Mouse (Mus musculus) heart, embryonic 15.5 days (tissue): Measurements from ENCODE around the gene Pisd. TPM values are rescaled to one million over a fixed set of nuclear protein-coding genes. Genes with fewer than 3 reads are reported as not detected.
"Not testable (repeated sequence)": the region's sequence is repeated elsewhere in the genome, so short reads cannot be mapped to it uniquely, and the experiment has no call there.

Experiments
- ATAC-seq: fragments of 200-750 bp; cut with Nextera tagmentation; replicated peaks from 2 replicates; pipeline ENCODE4 v1.8.0; 2017; ENCODE audit warnings: low read depth, moderate TSS enrichment; ENCODE audit not compliant: insufficient number of reproducible peaks, insufficient read depth, low FRiP score
- H3K27ac ChIP-seq: fragments of 300-500 bp; sonication (generic); 2 replicates; pipeline ENCODE4 v1.5.1; 2015; ENCODE audit warnings: mild to moderate bottlenecking, inconsistent platforms
- H3K27me3 ChIP-seq: fragments of 300-500 bp; sonication (generic); 2 replicates; pipeline ENCODE4 v1.6.1; 2015; ENCODE audit warnings: inconsistent platforms
- H3K36me3 ChIP-seq: fragments of 300-500 bp; sonication (generic); 2 replicates; pipeline ENCODE4 v1.6.1; 2015; ENCODE audit warnings: mild to moderate bottlenecking, inconsistent platforms
- H3K4me1 ChIP-seq: fragments of 300-500 bp; sonication (generic); replicated peaks from 2 replicates; pipeline ENCODE4 v1.6.1; 2015; ENCODE audit warnings: inconsistent platforms
- H3K4me2 ChIP-seq: fragments of 300-500 bp; sonication (generic); 2 replicates; pipeline ENCODE4 v1.6.1; 2015; ENCODE audit warnings: inconsistent platforms, mild to moderate bottlenecking, moderate library complexity
- H3K4me3 ChIP-seq: fragments of 300-500 bp; sonication (generic); 2 replicates; pipeline ENCODE4 v1.5.1; 2015; ENCODE audit warnings: mild to moderate bottlenecking, inconsistent platforms
- H3K9ac ChIP-seq: fragments of 300-500 bp; sonication (generic); 2 replicates; pipeline ENCODE4 v1.6.1; 2015; ENCODE audit warnings: mild to moderate bottlenecking, inconsistent platforms
- H3K9me3 ChIP-seq: fragments of 300-500 bp; sonication (generic); replicated peaks from 2 replicates; pipeline ENCODE4 v1.6.1; 2016; ENCODE audit warnings: inconsistent platforms
- WGBS: fragments of 180-500 bp; shearing (Covaris S2); methylation state at CpG from one replicate; pipeline ENCODE4 v1.1.7; 2015; ENCODE audit warnings: mixed read lengths; 5-methylcytosine and 5-hydroxymethylcytosine counted together
- polyA plus RNA-seq: library from polyadenylated mRNA; unstranded; fragments of >200 nt; fragmentation: Nextera tagmentation; extraction: Ambion mirVana; gene quantifications from 2 replicates; pipeline ENCODE4 v1.2.1, GENCODE M21; 2015

Pisd gene
- polyA plus RNA-seq, 1 experiment from 2014 or later = 38.7 TPM

DNA sequence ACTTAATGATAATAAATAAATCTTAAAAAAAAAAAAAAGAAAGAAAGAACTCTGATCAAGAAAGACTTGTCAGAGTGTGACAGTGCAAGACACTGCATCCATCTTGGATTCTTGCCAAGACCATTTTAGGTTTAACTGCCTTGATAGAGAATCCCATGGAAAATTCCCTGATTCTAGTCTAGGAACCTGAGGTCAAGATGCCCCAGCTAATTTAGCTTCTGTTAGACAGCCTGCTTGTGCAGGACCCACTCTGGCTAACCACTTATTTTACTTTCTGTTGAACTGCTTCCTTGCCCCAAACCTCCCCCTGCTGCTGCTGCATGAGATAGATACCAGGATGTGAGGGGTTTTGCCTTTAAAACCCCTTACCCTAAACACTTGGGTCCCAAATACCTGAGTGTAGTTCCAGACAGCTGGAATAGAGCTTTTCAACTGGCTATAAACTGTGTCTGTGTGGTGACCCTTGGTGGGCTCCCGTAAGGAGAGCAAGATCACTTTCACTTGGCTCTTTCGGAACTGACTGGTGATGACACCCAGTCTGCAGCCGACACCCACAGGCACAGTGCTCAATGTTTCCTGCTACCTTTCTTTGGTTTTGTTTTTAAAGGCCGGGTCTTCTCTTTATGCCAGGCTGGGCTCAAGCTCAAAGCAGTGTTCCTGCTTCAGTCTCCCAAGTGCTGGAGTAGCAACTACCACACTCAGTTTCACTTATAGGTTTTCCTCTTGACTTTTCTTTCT is 17.6 kb downstream of the Pisd start:
- ATAC-seq = no peak
- Histone ChIP-seq H3K9ac (no peak overlapping the region), H3K4me2 (no peak overlapping the region), H3K4me1 (no peaks in the 10 kb centered on the region), H3K27ac (no peak overlapping the region), H3K36me3 (no peaks in the 10 kb centered on the region), H3K9me3 (no peaks in the 10 kb centered on the region), H3K27me3 (no peaks in the 10 kb centered on the region), H3K4me3 (no peak overlapping the region)
- WGBS = 89% methylated on average over 4 of the region's 4 CpGs

DNA sequence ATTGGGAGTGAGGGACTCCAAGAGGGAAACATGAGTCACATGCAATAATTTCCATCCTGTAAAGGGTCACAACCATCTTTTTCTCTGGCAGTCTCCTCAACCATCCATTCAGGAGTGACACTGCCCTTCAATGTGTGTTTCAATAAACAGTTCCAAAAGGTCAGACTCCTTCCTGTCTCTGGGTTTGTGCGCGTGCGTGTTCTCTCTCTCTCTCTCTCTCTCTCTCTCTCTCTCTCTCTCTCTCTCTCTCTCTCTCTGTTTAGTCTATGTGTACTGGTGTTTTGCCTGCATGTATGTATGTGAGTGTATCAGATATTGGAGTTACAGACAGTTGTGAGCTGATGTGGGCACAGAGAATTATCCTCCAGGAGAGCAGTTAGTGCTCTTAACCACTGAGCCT is 18.4 kb downstream of the Pisd start:
- H3K27ac ChIP-seq = no peak overlapping the region
- H3K9me3 ChIP-seq = no peaks in the 10 kb centered on the region
- no peaks in the 10 kb centered on the region for H3K36me3 ChIP-seq
- H3K4me1 ChIP-seq = no peaks in the 10 kb centered on the region
- H3K4me3 ChIP-seq = no peak overlapping the region
- no peaks in the 10 kb centered on the region for H3K27me3 ChIP-seq
- 97% methylated on average over 3 of the region's 3 CpGs for WGBS
- no peak overlapping the region for H3K9ac ChIP-seq
- H3K4me2 ChIP-seq = no peak overlapping the region
- ATAC-seq = no peak

DNA sequence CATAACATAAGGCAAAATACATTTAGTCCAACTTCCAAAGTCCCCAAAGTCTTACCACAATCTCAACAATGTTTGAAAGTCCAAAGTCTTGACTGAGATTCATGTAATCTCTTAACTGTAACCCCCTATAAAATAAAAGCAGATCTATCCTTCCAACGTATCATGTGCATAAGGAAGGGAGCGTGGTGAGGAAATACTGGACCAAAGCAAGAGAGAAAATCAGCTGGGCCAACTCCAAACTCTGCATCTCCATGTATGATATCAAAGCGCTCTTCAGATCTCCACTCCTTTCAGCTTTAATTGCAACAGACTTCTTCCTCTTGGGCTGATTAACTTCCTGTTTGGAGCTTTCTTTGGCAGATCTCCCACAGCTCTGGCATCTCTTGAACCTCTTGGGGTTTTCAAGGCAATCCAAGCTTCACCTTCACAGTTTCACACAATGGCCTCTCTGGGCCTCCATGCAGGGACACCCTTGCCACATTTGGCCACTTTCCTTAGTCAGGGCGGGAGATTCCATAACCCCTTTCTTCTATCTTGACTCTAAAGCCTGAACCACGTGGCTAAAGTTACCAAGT is 23.8 kb downstream of the Pisd start:
- no peak overlapping the region for H3K27ac ChIP-seq
- ATAC-seq = no peak
- no peak overlapping the region for H3K4me2 ChIP-seq
- H3K9me3 ChIP-seq = no peaks in the 10 kb centered on the region
- H3K4me1 ChIP-seq = peaks cover 4% of the 10 kb centered on the region
- no peaks in the 10 kb centered on the region for H3K36me3 ChIP-seq
- no peak overlapping the region for H3K4me3 ChIP-seq
- no peaks in the 10 kb centered on the region for H3K27me3 ChIP-seq
- 62% methylated on average over 5 of the region's 5 CpGs for WGBS
- H3K9ac ChIP-seq = no peak overlapping the region

DNA sequence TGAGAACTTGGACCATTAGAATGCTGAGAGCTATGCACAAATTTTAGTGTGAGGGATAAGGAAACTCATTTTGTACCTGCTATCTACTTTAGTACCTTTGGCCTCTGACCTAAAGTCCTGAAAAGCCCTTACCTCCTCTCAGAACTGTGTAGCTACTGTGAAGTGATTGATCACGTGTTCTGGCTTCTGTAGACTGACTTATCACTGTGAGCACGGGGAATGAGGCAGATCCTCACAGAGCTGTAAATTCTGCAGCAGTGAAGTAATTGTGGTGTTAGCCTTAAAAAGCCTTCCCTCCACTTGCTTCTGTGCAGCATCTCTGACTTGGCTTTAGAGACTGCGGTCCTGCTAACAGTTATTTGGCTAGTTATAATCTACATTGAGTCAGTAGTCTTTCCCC is 24.7 kb downstream of the Pisd start:
- ATAC-seq = no peak
- Histone ChIP-seq H3K27ac (no peak overlapping the region), H3K9me3 (no peaks in the 10 kb centered on the region), H3K36me3 (no peaks in the 10 kb centered on the region), H3K4me1 (peaks cover 4% of the 10 kb centered on the region), H3K4me3 (no peak overlapping the region), H3K27me3 (no peaks in the 10 kb centered on the region), H3K9ac (no peak overlapping the region), H3K4me2 (no peak overlapping the region)
- 44% methylated on average over 3 of the region's 3 CpGs for WGBS

DNA sequence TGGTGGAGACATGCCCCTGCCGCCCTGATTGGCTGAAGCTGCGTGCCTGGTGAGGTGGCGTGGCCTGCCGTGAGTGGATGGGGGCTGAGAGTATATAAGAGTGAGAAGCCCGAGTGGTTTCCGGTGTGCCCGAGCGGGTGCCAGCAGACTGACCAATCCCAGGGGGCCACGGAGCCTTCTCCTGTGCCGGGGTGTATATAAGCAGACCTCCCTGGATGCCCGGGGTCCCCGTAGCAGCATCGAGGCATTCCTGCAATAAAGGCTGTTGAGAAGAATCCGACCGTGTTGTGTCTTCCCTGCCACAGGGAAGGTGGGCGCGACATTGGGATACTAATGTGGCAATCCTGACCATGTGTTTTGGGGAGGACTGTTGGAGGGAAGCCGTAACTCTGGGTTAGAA is 25.1 kb downstream of the Pisd start:
- not testable (repeated sequence) for H3K4me3 ChIP-seq, H3K27me3 ChIP-seq, H3K9me3 ChIP-seq, H3K36me3 ChIP-seq, H3K9ac ChIP-seq, H3K4me1 ChIP-seq, ATAC-seq, H3K4me2 ChIP-seq, H3K27ac ChIP-seq
- WGBS = 92% methylated on average over 18 of the region's 18 CpGs

DNA sequence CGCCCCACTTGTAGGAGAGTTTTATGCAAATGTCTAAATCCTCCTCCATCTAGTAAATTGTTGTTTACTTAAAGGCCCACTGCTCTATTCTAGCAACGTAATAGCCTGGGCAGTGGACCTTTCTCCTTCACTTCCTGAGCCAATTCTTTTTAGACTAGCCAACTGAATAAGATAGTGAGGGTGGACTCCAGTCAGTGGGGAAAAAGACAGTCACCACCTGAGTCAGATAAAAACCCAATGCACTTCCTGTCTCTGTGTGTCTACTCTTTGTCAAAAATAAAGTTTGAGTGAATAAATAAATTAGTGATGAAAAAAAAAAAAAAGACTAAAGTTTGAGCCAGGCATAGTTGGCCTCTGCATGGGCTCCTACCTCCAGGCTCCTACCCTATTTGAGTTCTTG is 25.8 kb downstream of the Pisd start:
- no peak for ATAC-seq
- WGBS = 77% methylated on average over 2 of the region's 2 CpGs
- Histone ChIP-seq H3K4me3 (no peak overlapping the region), H3K27me3 (no peaks in the 10 kb centered on the region), H3K9ac (no peak overlapping the region), H3K4me2 (no peak overlapping the region), H3K9me3 (no peaks in the 10 kb centered on the region), H3K4me1 (peaks cover 4% of the 10 kb centered on the region), H3K36me3 (no peaks in the 10 kb centered on the region), H3K27ac (no peak overlapping the region)

DNA sequence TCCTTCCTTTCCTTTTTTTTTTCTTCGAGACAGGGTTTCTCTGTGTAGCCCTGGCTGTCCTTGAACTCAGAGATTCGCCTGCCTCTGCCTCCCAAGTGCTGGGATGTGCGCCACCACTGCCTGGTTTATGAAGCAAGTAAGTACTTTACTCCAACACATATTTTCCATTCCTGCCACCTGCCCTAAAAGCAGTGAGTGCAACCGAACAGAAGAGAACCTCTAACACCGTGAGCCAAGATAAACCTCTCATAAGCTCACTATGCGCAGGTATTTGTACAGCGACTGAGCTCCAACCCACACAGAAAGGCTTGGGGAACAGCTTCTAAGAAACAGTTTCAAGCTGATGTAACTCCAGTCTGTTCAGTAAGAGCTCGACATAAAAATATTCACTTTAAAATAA is 29.3 kb downstream of the Pisd start:
- Histone ChIP-seq H3K4me3 (no peak overlapping the region), H3K27me3 (no peaks in the 10 kb centered on the region), H3K4me1 (no peaks in the 10 kb centered on the region), H3K9me3 (no peaks in the 10 kb centered on the region), H3K36me3 (no peaks in the 10 kb centered on the region), H3K9ac (no peak overlapping the region), H3K27ac (no peak overlapping the region), H3K4me2 (no peak overlapping the region)
- WGBS = 91% methylated on average over 8 of the region's 8 CpGs
- ATAC-seq = no peak

DNA sequence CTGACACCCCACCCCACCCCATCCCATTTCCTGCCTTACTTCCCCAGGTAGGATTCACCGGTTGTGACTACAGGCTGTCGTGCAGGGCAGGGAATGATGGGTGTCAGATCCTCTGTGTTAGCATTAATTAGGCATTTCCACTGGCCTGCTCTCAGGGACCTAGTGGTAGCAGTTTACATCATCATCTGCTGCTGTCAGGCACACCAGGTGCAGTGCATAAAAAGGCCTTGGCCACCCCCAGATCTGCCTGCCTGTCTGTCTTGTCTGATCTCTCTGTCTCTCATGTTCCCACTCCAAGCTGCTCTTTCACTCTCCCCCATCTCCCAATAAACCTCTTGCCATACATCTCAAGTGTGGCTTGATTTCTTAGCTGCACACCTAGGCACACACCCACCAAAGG is 33.7 kb downstream of the Pisd start:
- H3K4me1 ChIP-seq = no peaks in the 10 kb centered on the region; the same call in 1 of the 2 replicates
- ATAC-seq = no peak
- 45% methylated on average over 2 of the region's 2 CpGs for WGBS
- H3K36me3 ChIP-seq = no peaks in the 10 kb centered on the region
- H3K9ac ChIP-seq = no peak overlapping the region
- no peaks in the 10 kb centered on the region for H3K9me3 ChIP-seq
- no peak overlapping the region for H3K4me2 ChIP-seq
- no peak overlapping the region for H3K4me3 ChIP-seq
- no peak overlapping the region for H3K27ac ChIP-seq
- H3K27me3 ChIP-seq = no peaks in the 10 kb centered on the region

DNA sequence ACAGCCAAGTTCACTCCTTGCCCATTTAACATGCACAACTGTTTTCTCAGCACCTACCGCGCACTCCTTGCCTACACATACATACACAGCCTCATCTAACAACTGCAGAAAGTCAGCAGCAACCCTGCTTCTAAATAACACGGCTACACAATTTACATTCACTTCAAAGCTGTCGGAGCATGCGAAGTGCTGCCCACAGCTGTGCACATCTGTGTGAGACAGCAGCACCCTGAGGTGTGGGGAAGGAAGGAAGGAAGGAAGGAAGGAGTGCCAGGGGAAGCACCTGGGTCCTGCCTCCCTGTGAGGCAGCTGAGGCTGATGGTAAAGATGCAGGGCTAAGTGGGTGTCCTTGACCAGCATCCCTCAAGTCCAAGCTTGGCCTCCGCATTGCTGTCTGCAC is 36.5 kb downstream of the Pisd start:
- Histone ChIP-seq H3K27ac (no peak overlapping the region), H3K4me1 (peaks cover 16% of the 10 kb centered on the region; the same call in 1 of the 2 replicates), H3K27me3 (no peaks in the 10 kb centered on the region), H3K9me3 (no peaks in the 10 kb centered on the region), H3K4me2 (no peak overlapping the region), H3K4me3 (no peak overlapping the region), H3K9ac (no peak overlapping the region), H3K36me3 (no peaks in the 10 kb centered on the region)
- WGBS = 86% methylated on average over 6 of the region's 6 CpGs
- no peak for ATAC-seq

DNA sequence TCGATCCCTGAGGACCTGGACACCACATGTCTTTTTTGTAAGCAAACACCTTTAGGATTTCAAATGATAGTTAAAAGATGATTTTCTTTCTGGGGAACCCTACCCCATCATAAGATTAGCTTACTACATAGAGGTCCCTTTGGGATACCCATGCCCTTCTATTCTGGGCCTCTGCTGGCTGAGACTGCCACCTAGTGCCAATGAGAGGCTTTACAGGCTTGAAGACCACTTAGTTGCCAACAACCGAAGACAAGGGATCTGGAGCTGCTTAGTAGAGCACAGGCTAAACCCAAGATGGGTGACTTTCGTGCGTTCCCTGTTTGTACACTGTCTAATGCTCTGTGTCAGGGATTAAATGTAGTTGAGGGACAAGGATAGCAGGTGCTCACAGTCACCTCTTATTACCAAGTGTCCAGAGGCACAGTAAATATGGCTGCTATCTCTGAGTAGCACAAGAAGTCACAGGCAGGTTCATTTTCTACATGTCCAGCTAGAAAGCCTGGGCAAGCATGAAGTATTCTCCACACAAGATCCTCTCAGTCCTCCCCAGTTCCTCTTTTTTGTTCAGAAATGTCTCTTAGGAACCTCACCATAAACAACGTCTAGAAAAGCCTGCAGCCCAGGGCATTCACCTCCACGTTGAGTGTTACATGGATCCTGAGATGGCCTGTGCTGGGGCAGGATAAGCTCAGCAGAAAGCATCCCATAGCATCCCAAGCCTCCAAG is 37.6 kb downstream of the Pisd start:
- Histone ChIP-seq H3K9ac (no peak overlapping the region), H3K4me2 (no peak overlapping the region), H3K36me3 (no peaks in the 10 kb centered on the region), H3K4me3 (no peak overlapping the region), H3K9me3 (no peaks in the 10 kb centered on the region), H3K4me1 (peaks cover 16% of the 10 kb centered on the region; the same call in 1 of the 2 replicates), H3K27ac (no peak overlapping the region), H3K27me3 (no peaks in the 10 kb centered on the region)
- WGBS = 56% methylated on average over 6 of the region's 6 CpGs
- ATAC-seq = no peak

DNA sequence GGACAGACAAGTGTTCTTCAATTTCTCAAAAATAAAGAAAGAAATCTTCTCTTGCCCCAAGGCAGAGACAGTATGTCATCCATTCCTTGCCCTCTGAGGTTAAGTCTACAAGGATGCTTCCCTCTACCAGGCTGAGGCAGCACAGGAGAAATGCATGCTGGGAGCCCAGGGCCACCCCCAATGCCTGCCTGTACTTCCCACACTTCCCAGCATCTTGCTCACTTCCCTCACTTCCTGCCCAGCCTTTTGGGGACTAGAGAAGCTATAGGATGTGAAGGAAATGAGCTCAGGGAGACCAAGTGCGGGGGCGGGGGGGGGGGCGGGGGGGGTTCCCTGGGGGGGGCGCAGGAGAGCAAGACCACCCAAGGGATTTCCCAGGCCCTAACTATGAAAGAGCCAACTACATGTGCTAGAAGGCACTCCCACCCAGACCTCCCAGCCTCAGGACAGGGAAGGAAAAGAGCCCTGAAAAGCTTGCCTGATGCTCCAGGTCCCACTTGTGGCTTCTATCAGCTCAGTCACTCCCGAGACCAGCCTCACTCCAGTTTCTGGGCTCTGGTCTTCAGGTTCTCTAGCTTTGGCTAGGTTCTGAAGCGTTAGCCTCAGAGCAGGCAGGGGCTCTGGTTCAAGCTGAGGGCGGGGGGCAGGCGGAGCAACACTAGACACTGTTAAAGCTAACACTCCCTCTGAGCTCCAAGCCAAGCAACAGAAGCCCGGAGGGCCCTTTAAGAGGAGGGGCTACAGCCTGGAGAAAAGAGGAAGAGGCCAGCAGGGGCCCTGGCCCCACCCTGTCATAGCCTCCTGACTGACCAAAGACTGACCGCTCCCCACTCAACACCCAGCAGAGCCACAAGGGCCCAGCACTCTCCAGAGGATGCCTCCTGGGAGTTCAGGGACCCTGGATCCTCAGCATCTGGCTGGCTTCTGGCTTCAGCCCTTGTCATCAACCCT is 39.5 kb downstream of the Pisd start:
- 12% methylated on average over 7 of the region's 10 CpGs for WGBS
- Histone ChIP-seq H3K27me3 (no peaks in the 10 kb centered on the region), H3K4me2 (peak overlapping the region; percentile 64), H3K4me3 (peak overlapping the region; percentile 55), H3K9ac (peak overlapping the region; percentile 56), H3K27ac (peak overlapping the region; percentile 90), H3K36me3 (no peaks in the 10 kb centered on the region), H3K4me1 (peaks cover 16% of the 10 kb centered on the region; the same call in 1 of the 2 replicates), H3K9me3 (no peaks in the 10 kb centered on the region)
- ATAC-seq = peak; percentile 92
